Mouse (Mus musculus) cerebellum, adult (tissue): Measurements from ENCODE around the gene Defa2.
"Not testable (repeated sequence)": the region's sequence is repeated elsewhere in the genome, so short reads cannot be mapped to it uniquely, and the experiment has no call there.

ENCODE experiments used
- ATAC-seq: cut with Nextera tagmentation; 2 replicates; pipeline ENCODE4 v1.9.2; 2017; ENCODE audit warnings: mild to moderate bottlenecking, moderate library complexity, mixed read lengths; ENCODE audit not compliant: insufficient number of reproducible peaks, low FRiP score, low TSS enrichment

Defa2 gene

DNA sequence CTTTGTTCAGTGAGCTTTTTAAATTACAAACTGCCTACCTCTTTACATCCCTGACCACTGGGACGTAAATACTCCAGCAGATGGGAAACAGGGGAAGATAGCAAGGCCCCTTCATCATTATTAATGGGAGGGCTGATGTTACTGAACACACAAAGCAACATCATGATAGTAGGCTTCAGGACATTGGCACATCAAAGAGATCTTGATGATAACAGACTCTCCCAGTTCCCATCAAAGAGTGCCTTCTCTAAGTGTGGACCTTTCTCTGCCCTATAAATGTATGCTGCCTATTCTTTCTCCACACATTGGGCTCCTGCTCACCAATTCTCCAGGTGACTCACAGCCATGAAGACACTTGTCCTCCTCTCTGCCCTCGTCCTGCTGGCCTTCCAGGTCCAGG is at the start of gene Defa2:
TSS of gene Defa2 (plus strand) at position 301 of the 400 bp plus-strand sequence.
- not testable (repeated sequence) for ATAC-seq

DNA sequence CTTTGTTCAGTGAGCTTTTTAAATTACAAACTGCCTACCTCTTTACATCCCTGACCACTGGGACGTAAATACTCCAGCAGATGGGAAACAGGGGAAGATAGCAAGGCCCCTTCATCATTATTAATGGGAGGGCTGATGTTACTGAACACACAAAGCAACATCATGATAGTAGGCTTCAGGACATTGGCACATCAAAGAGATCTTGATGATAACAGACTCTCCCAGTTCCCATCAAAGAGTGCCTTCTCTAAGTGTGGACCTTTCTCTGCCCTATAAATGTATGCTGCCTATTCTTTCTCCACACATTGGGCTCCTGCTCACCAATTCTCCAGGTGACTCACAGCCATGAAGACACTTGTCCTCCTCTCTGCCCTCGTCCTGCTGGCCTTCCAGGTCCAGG is 13.2 kb downstream of the Defa2 start, which contains the start of gene Defa33:
TSS of gene Defa33 (plus strand) at position 301 of the 400 bp plus-strand sequence.
- ATAC-seq = not testable (repeated sequence)

GRCm38 (mm10) chr8:21427111-21427510 is 48.8 kb downstream of the Defa2 start, which contains the start of gene Defa36:
Defa36 (plus strand) TSS chr8:21427411.
- not testable (repeated sequence) for ATAC-seq
